Mouse (Mus musculus): ENCODE results near the gene Crb2. TPM values are rescaled to one million over a fixed set of nuclear protein-coding genes. Genes with fewer than 3 reads are reported as not detected.
A peak's percentile ranks its signal among the peaks of the same experiment; 100 is the strongest.

Crb2 gene
- total RNA-seq, 2 experiments from 2014 or later = 0.33 to 0.38 TPM

DNA sequence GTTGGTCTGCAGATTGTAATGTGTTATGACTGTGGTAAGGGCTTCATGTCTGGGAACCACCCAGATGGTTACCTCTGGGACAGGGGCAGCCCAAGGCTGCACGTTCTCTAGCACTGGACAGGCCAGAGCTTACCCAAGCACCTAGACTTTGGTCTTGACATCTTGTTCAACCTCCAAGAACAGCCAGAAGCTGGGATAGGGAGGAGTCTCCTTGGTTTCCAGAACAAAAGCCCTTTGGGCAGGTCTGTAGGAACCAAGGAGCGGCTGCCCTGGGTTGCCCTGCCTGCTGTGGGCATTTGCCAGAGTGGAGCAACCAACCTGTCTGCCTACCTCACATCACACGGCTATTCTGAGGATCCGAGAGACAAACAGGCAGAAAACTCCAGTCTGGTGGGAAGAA, 21.0 kb downstream of the Crb2 start:
- no peak for DNase-seq (ENCODE audit: low spot score in 2 of 2)

DNA sequence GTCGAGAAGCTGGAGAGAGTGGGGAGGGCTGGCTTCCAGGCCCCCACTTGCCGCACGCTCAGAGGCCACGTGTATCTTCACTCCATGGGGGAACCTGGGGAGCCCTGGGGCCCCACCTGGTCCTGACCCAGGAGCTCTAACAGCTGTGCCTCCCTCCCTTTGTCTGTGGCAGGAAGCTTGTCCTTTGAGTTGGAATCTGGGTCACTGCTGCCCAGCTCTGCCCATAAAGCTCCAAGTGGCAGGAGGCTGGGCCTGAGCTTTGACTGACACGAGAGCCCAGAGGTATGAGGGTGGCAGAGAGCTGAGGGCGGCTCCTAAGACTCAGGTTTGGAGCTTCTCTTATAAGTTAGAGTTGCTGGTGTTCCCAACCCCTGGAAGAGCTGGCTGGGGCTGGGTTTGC, 23.1 kb downstream of the Crb2 start:
- peak in 1 of 2 experiments; percentile 17 for DNase-seq (ENCODE audit: low spot score in 2 of 2)

DNA sequence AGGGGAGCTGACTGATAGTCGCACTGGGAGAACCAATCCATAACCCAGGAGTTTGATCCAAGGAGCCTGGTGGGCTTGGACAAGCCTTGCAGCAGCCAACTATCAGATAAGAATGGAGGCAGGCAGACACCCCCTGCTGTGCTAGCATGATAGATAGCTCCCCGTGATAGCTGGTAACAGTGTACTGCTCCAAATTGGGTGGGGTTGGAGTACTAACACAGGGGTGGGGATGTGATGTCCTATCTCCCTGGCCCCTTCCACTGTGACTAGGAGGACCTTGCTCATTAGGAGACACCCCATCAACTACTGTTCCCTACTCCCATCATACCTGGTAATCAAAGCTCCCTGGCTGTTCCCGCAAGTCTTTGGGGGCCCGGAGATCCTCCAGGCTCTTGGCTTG, 25.6 kb downstream of the Crb2 start:
- DNase-seq (ENCODE audit: low spot score in 2 of 2) = no peak

DNA sequence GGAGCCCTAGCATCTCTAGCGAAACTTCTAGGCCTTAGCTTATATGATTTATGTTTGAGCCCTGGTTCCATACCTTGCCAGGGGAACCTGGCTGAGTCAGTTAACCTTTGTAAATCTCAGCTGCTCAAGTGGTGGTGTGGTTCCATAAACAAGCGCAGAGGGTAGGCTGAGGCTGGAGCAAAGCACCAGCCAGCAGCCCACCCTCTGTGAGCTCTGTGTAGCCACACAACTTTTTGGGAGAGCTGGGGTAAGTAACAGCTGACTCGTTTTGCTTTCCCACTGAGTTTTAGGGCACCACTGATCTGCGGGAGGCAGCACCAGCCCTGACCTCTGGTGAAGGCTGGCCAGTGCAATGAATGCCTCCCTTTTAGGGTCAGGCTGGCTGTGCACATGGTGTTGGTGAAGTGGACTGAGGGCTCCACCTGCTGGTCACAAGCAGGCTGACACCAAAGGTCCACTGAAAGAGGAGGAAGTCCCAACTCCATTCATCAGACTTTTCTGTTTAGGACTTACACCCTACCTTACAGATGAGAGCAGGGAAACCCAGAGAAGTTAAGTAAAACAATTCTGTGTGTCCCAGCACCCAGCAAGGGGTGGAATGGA, 26.7 kb downstream of the Crb2 start:
- DNase-seq (ENCODE audit: low spot score in 2 of 2) = peak; percentile 61 to 64

DNA sequence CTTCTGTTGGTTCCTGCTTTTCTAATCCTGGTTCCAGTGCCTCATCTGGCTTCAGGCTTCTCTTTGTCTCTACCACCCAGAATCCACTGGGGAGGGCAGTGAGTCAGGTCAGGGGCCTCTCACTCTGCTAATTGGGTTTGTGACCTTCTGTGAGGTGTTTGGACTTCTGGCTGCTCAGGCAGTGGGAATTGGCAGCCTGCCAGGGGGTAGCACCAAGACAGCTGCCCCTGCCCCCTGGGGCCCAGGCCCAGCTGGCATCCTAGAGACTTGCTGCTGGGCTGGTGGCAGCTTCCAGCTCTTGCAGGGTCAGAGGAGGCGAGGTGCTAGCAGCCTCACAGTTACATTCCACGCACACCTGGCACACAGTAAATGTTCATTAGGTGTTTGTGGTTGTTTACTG, 35.6 kb downstream of the Crb2 start:
- DNase-seq (ENCODE audit: low spot score in 2 of 2) = no peak

DNA sequence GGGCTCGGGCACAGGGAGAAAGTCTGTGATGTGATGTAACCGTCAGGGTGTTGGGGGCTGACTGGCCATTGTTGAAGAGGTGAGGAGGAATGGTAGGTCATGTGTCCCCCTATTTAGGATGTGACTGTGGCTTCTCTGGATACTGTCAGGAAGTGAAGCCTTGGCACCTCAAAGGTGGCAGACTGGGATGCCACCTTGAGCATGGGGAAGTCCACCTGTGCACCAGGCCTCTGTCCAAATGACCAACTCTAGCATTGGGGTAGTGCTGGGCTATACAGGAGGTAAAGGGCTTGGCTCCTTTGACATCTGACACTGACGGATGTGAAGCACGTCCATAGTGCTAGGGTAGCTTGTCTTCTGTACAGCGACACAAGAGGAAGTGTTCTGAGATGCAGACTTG, 36.4 kb downstream of the Crb2 start:
- no peak for DNase-seq (ENCODE audit: low spot score in 2 of 2)

DNA sequence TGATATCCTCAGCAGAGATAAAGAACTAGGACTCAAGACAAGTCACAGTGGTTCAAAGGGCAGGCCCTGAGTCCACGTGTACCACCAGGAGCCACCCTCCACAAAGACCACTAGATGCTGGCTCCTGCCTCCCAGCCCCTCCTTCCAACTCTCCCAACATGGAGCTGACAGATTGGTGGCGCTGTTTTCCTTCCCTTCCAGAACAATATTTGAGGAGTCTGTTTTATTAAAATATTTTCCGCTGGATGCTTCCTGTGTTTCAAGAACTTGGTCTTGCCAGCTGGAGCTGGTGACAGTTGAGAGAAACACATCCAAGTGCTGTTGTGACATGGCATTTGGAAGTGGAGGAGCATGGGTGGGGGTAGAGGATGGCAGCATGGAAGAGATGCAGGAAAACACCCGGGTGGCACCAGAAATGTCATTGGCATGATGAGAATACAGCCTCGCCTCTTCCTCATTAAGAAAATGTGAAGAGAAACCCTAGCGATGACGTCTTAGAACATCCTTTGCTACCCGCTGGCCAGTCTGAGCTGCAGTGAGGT, 38.8 kb downstream of the Crb2 start:
- no peak for DNase-seq (ENCODE audit: low spot score in 2 of 2)

DNA sequence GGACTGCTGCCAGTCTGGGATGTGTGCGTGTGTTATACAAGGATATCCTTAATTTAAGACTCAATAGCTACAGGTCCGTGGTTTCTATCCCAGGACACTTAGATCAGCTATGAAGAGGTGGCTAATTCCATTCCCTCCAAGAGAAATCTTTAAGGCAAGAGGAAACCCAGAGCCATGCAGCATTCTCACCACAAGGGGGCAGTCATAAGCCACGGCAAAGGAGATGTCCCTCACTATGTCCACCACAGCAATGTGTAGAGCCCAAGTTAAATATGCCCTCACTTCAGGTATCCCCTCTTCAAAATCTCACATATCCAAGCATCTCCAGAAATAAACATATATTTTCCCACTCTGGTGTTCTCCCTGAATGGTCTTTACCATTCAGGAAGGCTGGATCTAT, 39.6 kb downstream of the Crb2 start:
- peak; percentile 72 to 73 for DNase-seq (ENCODE audit: low spot score in 2 of 2)

DNA sequence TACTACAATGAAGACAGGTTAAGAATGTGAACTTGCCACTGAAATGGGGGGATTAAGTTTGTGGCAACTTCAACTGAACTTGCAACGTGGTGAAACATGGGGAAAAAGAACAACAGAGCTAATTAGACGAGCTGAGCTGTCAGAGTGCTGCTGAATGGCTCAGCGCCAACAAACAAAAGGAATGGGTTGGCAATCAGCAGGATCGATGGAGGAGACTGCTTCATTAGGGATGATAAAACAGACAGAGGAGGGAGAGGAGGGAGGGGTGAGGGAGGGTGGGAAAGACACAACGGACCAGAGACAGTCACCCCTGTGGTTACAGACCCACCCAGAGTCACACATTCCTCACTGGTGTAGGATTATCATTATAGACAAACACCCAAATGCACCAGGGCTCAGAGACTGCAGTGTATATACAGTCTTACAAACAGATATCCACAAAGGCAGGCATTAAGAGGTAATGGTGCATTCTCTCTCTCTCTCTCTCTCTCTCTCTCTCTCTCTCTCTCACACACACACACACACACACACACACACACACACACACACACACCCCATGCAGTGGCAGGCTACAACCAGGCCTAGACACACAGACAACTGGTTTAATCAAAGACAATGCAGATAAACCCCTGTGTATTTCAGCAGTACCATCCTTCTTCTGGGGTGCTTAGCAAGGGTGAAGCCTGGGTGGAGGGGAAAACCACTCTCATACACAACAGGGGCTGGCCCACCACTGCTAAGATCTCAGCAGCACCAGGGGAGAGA, 42.9 kb downstream of the Crb2 start:
- no peak for DNase-seq (ENCODE audit: low spot score in 2 of 2)

DNA sequence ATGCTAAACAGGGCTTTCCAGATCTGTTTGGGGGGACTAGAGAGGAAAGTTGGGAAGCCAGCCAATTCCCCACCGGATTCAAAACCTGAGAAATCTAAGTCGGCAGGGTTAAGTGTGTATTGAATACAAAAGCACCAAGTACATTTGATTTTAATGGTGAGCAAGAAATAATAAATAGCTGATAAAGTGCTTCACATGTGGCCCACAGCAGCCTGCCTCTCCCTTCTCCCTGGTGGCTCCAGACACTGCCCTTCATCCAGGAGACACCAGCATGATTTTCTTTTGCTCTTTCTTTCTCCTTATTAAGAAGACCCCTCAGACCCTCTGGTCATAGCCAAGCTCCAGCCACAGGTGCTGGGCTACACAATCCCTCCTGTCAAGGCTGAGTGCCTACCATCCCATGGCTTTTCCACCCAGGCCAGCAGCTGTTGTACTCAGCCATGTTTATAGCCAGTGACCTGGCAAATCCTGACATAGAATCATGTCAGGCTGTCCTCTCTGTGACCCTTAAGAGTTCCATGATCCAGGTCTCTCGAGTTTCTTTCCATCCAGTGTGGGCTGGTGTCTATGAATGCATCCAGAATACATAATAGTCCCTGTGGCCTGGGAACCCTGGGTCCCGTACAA, 43.6 kb downstream of the Crb2 start:
- no peak for DNase-seq (ENCODE audit: low spot score in 2 of 2)

DNA sequence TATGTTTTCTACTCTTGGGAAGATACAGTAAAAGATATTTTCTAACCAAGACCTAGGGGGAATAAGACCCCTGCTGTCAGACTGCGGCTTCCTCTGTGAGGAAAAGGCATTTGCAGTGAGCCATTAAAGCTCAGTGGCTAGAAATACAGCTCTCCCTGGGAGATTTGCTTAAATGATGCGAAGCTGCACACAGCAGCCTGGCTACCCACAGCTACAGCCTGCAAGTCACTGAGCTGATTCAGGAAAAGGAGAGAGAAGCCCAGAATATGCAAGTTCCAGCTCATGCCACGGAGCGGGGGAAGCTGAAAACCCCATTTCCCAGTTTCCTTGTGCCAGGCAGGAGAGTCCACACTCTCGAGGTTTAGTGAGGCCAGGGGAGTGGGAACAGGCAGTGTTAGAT, 46.1 kb downstream of the Crb2 start:
- no peak for DNase-seq (ENCODE audit: low spot score in 2 of 2)

DNA sequence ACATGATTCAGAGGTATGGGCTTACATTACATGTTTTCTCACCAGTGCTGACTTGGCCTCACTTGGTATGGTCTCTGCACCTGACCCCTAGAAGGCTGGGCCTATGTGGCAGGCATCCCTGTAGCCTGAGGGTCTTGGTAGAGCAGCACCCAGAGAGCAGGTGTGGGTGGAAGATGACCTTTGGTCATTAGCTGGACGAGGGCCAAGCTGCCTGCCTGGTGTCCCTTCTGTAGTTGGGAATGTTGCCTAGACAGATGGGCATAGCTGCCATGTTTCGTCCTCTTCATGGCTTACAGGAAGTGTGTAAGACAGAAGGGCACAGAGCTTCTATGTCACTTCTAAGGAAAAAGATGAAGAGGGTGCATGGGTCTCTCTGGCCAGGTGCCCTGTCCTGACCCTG, 47.8 kb downstream of the Crb2 start:
- no peak for DNase-seq (ENCODE audit: low spot score in 2 of 2)

DNA sequence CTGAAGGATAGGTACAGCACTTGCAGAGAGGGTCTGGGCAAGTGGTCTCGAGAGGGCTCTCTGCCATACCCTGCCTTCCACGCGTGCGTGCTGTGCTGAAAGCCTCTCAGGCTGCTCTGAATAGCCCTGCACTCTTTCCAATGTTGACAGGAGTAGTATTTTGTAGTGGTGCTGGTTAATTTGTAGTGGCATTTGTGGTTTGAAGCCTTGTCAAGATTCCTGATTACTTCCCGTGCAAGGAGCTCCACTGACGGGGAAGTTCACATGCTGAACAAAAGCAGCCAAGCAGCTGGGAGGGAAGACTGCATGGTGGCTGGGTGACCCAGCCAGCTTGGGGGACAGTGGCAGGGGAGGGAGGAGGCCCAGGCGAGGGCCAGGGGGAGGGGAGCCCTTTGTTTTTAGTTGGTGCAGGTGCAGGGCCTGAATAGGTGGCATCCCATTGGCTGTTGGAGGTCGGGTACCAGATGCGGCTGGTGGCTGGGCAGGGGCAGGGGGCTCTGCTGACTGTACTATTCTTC, 53.8 kb downstream of the Crb2 start:
- no peak for DNase-seq (ENCODE audit: low spot score in 2 of 2)

DNA sequence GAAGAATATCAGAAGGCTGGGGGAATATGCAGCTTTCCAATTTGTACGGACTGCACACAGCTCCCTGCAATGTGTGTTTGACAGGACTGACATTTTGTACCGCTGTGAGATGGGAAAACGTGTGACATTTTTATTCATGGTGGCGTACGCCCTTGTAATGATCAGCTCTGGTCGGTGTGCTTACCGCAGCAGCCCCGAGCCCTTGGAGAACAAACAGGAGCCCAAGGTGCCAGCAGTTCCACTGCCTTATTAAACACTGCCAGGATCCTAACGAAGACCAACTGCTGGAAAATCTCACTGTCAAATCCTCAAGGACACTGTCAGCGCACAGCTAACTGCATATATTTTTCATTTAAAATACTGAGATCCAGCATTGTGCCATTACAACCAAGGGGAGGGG, 56.2 kb downstream of the Crb2 start:
- DNase-seq (ENCODE audit: low spot score in 2 of 2) = no peak

DNA sequence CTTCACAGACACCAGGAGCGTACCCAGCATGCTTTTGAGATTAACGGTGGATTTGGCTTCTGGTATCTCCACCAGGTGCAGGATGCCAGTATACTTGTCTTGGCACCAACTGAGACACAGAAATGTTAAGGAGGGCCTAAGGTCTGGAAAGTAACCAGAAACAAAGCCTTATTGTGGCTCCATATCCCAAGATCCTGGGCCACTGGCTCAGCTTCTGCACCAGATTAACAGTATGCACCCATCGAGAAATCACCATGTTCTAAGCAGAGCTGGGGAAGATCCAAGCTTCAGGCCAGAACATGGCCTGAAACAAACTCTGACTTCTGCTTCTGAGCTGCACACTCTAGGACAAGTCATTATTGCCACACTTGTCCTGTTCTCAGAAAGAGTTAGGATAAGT, 60.9 kb downstream of the Crb2 start:
- no peak for DNase-seq (ENCODE audit: low spot score in 2 of 2)

DNA sequence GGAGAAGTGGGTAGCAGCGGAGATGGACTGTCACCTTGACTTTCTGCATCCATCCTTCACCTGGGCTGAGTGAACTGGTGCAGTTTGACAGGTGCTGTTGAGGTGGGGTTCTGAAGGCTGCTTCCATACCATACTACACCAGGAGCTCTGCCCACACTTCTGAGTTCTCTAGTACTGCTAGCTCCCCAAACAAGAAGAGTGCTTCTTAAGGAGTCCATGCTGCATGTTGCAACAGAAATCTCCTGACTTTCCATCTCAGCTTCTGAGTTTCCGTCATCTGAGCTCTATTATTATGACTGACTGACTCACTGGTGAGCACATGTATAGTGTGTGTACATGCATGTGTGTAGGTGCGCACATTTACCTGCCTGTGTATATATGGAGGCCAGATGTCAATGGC, 61.5 kb downstream of the Crb2 start:
- DNase-seq (ENCODE audit: low spot score in 2 of 2) = no peak

DNA sequence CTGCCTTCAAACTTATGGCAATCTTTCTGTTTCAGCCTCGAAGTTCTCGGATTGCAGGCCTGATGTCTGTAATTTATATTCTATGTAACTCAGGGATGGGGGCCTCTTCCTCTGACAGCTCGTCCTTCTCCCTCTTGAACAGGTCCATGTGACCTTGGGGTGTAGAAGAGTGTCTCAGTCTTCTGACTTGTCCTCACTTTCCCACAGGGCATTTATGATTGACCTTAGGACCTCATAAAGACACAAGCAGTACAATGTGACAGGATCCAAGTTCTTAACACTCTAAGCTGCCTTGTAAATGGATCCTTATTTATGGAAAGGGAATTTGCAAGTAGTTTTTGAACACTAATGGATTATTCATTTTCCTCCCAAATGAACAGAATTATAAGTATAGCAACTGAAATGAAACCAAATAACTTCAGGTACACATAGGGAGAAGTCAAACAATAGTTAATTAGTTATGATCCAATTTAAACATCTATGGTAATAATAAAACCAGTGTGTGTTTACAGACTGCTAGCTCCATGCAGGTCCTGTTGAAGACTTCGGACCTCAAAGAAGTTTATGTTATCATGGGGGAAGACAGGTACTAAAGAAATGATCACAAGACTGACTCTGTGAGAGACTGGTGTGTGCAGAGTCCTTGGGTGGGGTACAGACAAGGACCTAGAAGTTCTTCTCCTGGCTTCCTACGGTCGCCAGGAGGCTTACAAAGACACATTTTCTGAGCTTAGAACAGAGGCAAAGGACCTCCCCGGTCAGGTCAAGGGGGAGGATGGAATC, 62.3 kb downstream of the Crb2 start:
- DNase-seq (ENCODE audit: low spot score in 2 of 2) = no peak

DNA sequence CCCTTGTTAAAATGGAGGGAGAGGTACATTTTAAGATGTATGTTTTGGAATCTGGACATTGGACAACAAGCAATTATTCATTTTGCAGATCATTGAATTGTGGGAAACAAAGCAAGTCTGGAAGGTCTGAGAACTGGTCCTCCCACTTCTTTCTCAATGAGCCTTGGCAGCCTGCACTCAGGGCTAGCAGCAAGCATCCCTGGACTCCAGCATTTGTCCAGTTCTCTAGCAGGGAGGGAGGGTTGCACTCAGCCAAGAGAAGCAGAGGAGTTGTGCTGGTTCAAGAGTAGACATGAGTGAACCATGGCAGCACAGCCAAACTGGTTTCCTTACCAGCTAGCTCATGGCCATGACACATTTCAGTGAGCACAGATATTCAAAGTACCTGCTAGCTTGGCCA, 63.9 kb downstream of the Crb2 start:
- DNase-seq (ENCODE audit: low spot score in 2 of 2) = no peak

DNA sequence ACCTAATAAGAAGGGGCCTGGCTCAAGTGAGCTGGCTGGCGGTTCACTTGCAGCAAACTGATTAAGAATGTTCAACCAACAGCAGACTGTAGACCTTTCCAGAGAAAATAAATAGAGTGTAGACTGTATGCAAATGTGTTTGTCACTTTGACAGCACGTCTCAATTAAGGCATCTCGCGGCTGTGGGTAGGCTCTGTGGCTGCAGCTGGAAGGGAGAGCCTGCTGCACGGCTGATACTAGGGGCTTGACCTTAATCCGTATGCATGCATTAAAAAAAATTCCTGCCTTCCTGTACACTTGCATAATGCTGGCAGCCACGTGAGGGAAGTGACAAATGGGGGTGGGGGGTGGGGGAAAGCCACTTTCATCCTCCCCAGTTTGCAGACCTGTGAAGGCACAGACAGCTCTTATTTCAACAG, 66.1 kb downstream of the Crb2 start:
- DNase-seq (ENCODE audit: low spot score in 2 of 2) = no peak

DNA sequence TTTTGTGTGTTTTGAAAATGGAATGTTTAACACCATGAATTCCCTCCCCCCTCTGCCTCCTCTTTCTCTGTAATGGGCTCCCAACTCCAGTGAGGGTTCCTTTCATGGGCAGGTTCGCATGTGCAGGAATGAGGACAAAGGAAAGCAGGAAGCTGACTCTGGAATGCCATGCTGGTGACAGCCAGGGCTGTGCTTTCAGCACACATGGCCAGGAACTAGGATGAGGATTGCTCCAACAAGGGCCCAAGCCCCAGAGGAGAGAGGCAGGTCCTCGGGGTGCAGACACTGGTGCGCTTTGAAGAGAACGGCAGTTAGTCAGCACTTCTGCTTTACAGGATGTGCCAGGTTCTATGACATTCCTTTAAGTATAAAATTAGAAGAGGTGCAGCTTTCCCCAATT, 66.7 kb downstream of the Crb2 start:
- no peak for DNase-seq (ENCODE audit: low spot score in 2 of 2)

Measured in adrenal gland, adult 18-20 months (tissue).